Mouse (Mus musculus): ENCODE results near the gene Pltp.

- TF ChIP-seq CTCF (IDR thresholded peaks at IDR 0.05): no peak
- peak; percentile 38; the same call in 1 of the 2 replicates for TF ChIP-seq EP300 (IDR thresholded peaks at IDR 0.05)
Measured at GRCm38 (mm10) chr2:164868491-164868890, 11.0 kb upstream of the Pltp start.
